In the genomic region with DNA sequence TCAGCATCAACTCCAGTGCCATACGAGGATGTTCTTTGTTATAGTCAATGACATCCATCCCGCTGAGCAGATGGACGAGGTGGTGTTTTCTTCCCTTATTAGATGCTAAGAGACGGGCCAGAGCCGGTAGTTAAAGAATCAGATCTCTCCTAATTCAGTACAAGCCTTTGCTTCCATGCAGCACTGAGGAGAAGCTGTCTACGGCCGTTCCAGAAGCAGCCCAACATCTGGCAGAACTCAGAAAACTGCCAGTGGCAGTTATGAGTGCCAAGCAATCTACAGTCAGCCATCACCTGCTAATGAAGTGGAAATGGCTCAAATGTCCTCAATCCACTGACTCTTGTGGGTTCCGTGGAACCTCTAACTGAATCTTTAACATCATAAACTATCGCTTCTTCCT, we compare ENCODE assay signal across 22 mouse cellular contexts.
"Had no signal": no experiment of that assay in that cellular context is flagged by ENCODE, and none has a peak within 500 bp of the region (broad histone marks: within the 10 kb centered on the region; RNA-seq: fewer than 3 reads in every experiment).

No protein-coding gene starts in this region.

- H3K9me3 ChIP-seq: limb, embryonic 15.5 days; megakaryocyte, embryonic 14.5 days; midbrain, embryonic 10.5 days; midbrain, embryonic 13.5 days; neural tube, embryonic 13.5 days; stomach, embryonic 15.5 days had no signal

- H3K9ac ChIP-seq: limb, embryonic 15.5 days; liver, embryonic 14.5 days; liver, postnatal 0 days; midbrain, embryonic 13.5 days; neural tube, embryonic 13.5 days; stomach, embryonic 15.5 days had no signal

- H3K27ac ChIP-seq: kidney, postnatal 0 days; left cerebral cortex, adult 2 months; limb, embryonic 15.5 days; liver, embryonic 14.5 days; midbrain, embryonic 10.5 days; midbrain, embryonic 13.5 days; neural tube, embryonic 13.5 days; stomach, embryonic 15.5 days had no signal

- H3K4me3 ChIP-seq: left cerebral cortex, adult 2 months; limb, embryonic 15.5 days; megakaryocyte, embryonic 14.5 days; midbrain, embryonic 10.5 days; midbrain, embryonic 13.5 days; myocyte; neural tube, embryonic 13.5 days; stomach, embryonic 15.5 days had no signal

- H3K27me3 ChIP-seq: limb, embryonic 15.5 days; megakaryocyte, embryonic 14.5 days; midbrain, embryonic 13.5 days; neural tube, embryonic 13.5 days; stomach, embryonic 15.5 days had no signal

- H3K4me2 ChIP-seq: limb, embryonic 15.5 days; liver, embryonic 11.5 days; midbrain, embryonic 13.5 days; neural tube, embryonic 13.5 days; stomach, embryonic 15.5 days had no signal

- H3K36me3 ChIP-seq: limb, embryonic 15.5 days; midbrain, embryonic 10.5 days; midbrain, embryonic 13.5 days; neural tube, embryonic 13.5 days; stomach, embryonic 15.5 days had no signal

- ATAC-seq: intestine, postnatal 0 days; liver, postnatal 0 days; midbrain, embryonic 13.5 days; midbrain, embryonic 16.5 days had no signal

- DNase-seq: kidney, adult 2 months; kidney, postnatal 25 days; layer of hippocampus, postnatal 36 days; liver, postnatal 0 days; retina, postnatal 1 day; right cerebral cortex, postnatal 25 days; spleen, adult 18-20 months; thymus, adult 18-20 months; thymus, postnatal 36 days had no signal

- H3K4me1 ChIP-seq: midbrain, embryonic 10.5 days; midbrain, embryonic 13.5 days; neural tube, embryonic 13.5 days; stomach, embryonic 15.5 days had no signal
